Mouse (Mus musculus): ENCODE measurements around the gene Insr. TPM values are rescaled to one million over a fixed set of nuclear protein-coding genes. Genes with fewer than 3 reads are reported as not detected.

The Insr gene
- polyA plus RNA-seq, 1 experiment from 2014 or later: 34.5 TPM

- WGBS: 90% methylated on average over 6 of the region's 6 CpGs
- no peak for ATAC-seq (replicated peaks; ENCODE audit: low FRiP score)
Measured at GRCm38 (mm10) chr8:3252665-3253064, 26.8 kb downstream of the Insr start.

GRCm38 (mm10) chr8:3251101-3251500 lies 28.3 kb downstream of the Insr start:
- H3K4me3 ChIP-seq (ENCODE audit: low read depth, low read length): no peak overlapping the region
- peaks cover 3% of the 10 kb centered on the region; the same call in 1 of the 2 replicates for H3K36me3 ChIP-seq (ENCODE audit: control insufficient read depth, insufficient read depth, low read length)
- H3K4me2 ChIP-seq: no peak overlapping the region
- no peak overlapping the region for H3K9ac ChIP-seq (ENCODE audit: low read depth, low read length)
- WGBS: 77% methylated on average over 3 of the region's 3 CpGs
- H3K4me1 ChIP-seq (replicated peaks; ENCODE audit: control insufficient read depth, insufficient read depth, low read length): no peaks in the 10 kb centered on the region; the same call in 1 of the 2 replicates
- H3K27me3 ChIP-seq (replicated peaks; ENCODE audit: control insufficient read depth, insufficient read depth, low read length): no peaks in the 10 kb centered on the region
- H3K9me3 ChIP-seq (ENCODE audit: control insufficient read depth, low read length): no peaks in the 10 kb centered on the region
- no peak overlapping the region for H3K27ac ChIP-seq (ENCODE audit: low read depth, low read length)
- DNase-seq (ENCODE audit: low spot score) (no peak), ATAC-seq (replicated peaks; ENCODE audit: low FRiP score) (no peak; the same call in 1 of the 2 replicates)

More at GRCm38 (mm10) chr8:3252665-3253064, 26.8 kb downstream of the Insr start:
- Histone ChIP-seq H3K27ac (ENCODE audit: low read depth, low read length) (no peak overlapping the region), H3K9me3 (ENCODE audit: control insufficient read depth, low read length) (no peaks in the 10 kb centered on the region), H3K4me1 (replicated peaks; ENCODE audit: control insufficient read depth, insufficient read depth, low read length) (no peaks in the 10 kb centered on the region; the same call in 1 of the 2 replicates), H3K4me2 (no peak overlapping the region), H3K4me3 (ENCODE audit: low read depth, low read length) (no peak overlapping the region), H3K9ac (ENCODE audit: low read depth, low read length) (no peak overlapping the region), H3K36me3 (ENCODE audit: control insufficient read depth, insufficient read depth, low read length) (peaks cover 4% of the 10 kb centered on the region), H3K27me3 (replicated peaks; ENCODE audit: control insufficient read depth, insufficient read depth, low read length) (no peaks in the 10 kb centered on the region)
- DNase-seq (ENCODE audit: low spot score): no peak

GRCm38 (mm10) chr8:3249886-3250285 lies 29.5 kb downstream of the Insr start:
- Histone ChIP-seq H3K36me3 (ENCODE audit: control insufficient read depth, insufficient read depth, low read length) (peaks cover 3% of the 10 kb centered on the region; the same call in 1 of the 2 replicates), H3K9ac (ENCODE audit: low read depth, low read length) (no peak overlapping the region), H3K27ac (ENCODE audit: low read depth, low read length) (no peak overlapping the region), H3K4me2 (no peak overlapping the region), H3K4me1 (replicated peaks; ENCODE audit: control insufficient read depth, insufficient read depth, low read length) (no peaks in the 10 kb centered on the region; the same call in 1 of the 2 replicates), H3K9me3 (ENCODE audit: control insufficient read depth, low read length) (no peaks in the 10 kb centered on the region), H3K27me3 (replicated peaks; ENCODE audit: control insufficient read depth, insufficient read depth, low read length) (no peaks in the 10 kb centered on the region), H3K4me3 (ENCODE audit: low read depth, low read length) (no peak overlapping the region)
- DNase-seq (ENCODE audit: low spot score) (no peak), ATAC-seq (replicated peaks; ENCODE audit: low FRiP score) (no peak)
- WGBS: 71% methylated on average over 2 of the region's 2 CpGs

- H3K4me1 ChIP-seq (replicated peaks; ENCODE audit: control insufficient read depth, insufficient read depth, low read length): no peaks in the 10 kb centered on the region; the same call in 1 of the 2 replicates
- no peak overlapping the region for H3K4me3 ChIP-seq (ENCODE audit: low read depth, low read length)
- H3K4me2 ChIP-seq: no peak overlapping the region
- no peaks in the 10 kb centered on the region for H3K9me3 ChIP-seq (ENCODE audit: control insufficient read depth, low read length)
- ATAC-seq (replicated peaks; ENCODE audit: low FRiP score) (no peak), DNase-seq (ENCODE audit: low spot score) (no peak)
- H3K27ac ChIP-seq (ENCODE audit: low read depth, low read length): no peak overlapping the region
- peaks cover 3% of the 10 kb centered on the region; the same call in 1 of the 2 replicates for H3K36me3 ChIP-seq (ENCODE audit: control insufficient read depth, insufficient read depth, low read length)
- no peaks in the 10 kb centered on the region for H3K27me3 ChIP-seq (replicated peaks; ENCODE audit: control insufficient read depth, insufficient read depth, low read length)
- 79% methylated on average over 5 of the region's 5 CpGs for WGBS
- no peak overlapping the region for H3K9ac ChIP-seq (ENCODE audit: low read depth, low read length)
Measured at GRCm38 (mm10) chr8:3248704-3249103, 30.7 kb downstream of the Insr start.

- no peak overlapping the region for H3K4me3 ChIP-seq (ENCODE audit: low read depth, low read length)
- no peak overlapping the region for H3K4me2 ChIP-seq
- ATAC-seq (replicated peaks; ENCODE audit: low FRiP score) (no peak), DNase-seq (ENCODE audit: low spot score) (no peak)
- no peaks in the 10 kb centered on the region for H3K9me3 ChIP-seq (ENCODE audit: control insufficient read depth, low read length)
- no peaks in the 10 kb centered on the region for H3K27me3 ChIP-seq (replicated peaks; ENCODE audit: control insufficient read depth, insufficient read depth, low read length)
- no peak overlapping the region for H3K9ac ChIP-seq (ENCODE audit: low read depth, low read length)
- WGBS: 50% methylated on average over 1 of the region's 1 CpGs
- H3K4me1 ChIP-seq (replicated peaks; ENCODE audit: control insufficient read depth, insufficient read depth, low read length): no peaks in the 10 kb centered on the region
- no peaks in the 10 kb centered on the region for H3K36me3 ChIP-seq (ENCODE audit: control insufficient read depth, insufficient read depth, low read length)
- no peak overlapping the region for H3K27ac ChIP-seq (ENCODE audit: low read depth, low read length)
Measured at GRCm38 (mm10) chr8:3247129-3247528, 32.3 kb downstream of the Insr start.

GRCm38 (mm10) chr8:3243229-3243628 lies 36.2 kb downstream of the Insr start:
- Histone ChIP-seq H3K36me3 (ENCODE audit: control insufficient read depth, insufficient read depth, low read length) (no peaks in the 10 kb centered on the region), H3K4me1 (replicated peaks; ENCODE audit: control insufficient read depth, insufficient read depth, low read length) (no peaks in the 10 kb centered on the region), H3K4me3 (ENCODE audit: low read depth, low read length) (no peak overlapping the region), H3K27ac (ENCODE audit: low read depth, low read length) (no peak overlapping the region), H3K27me3 (replicated peaks; ENCODE audit: control insufficient read depth, insufficient read depth, low read length) (no peaks in the 10 kb centered on the region), H3K4me2 (no peak overlapping the region), H3K9ac (ENCODE audit: low read depth, low read length) (no peak overlapping the region), H3K9me3 (ENCODE audit: control insufficient read depth, low read length) (no peaks in the 10 kb centered on the region)
- ATAC-seq (replicated peaks; ENCODE audit: low FRiP score): no peak
- DNase-seq (ENCODE audit: low spot score): no peak
- 97% methylated on average over 4 of the region's 4 CpGs for WGBS

- DNase-seq (ENCODE audit: low spot score): no peak
- WGBS: 95% methylated on average over 3 of the region's 3 CpGs
- no peak for ATAC-seq (replicated peaks; ENCODE audit: low FRiP score)
Measured at GRCm38 (mm10) chr8:3240725-3241124, 38.7 kb downstream of the Insr start.

GRCm38 (mm10) chr8:3239641-3240040 lies 39.8 kb downstream of the Insr start:
- WGBS: 92% methylated on average over 3 of the region's 3 CpGs
- Histone ChIP-seq H3K36me3 (ENCODE audit: control insufficient read depth, insufficient read depth, low read length) (no peaks in the 10 kb centered on the region), H3K4me1 (replicated peaks; ENCODE audit: control insufficient read depth, insufficient read depth, low read length) (peaks cover 4% of the 10 kb centered on the region; the same call in 1 of the 2 replicates), H3K4me2 (no peak overlapping the region), H3K4me3 (ENCODE audit: low read depth, low read length) (no peak overlapping the region), H3K27me3 (replicated peaks; ENCODE audit: control insufficient read depth, insufficient read depth, low read length) (no peaks in the 10 kb centered on the region), H3K27ac (ENCODE audit: low read depth, low read length) (no peak overlapping the region), H3K9me3 (ENCODE audit: control insufficient read depth, low read length) (no peaks in the 10 kb centered on the region), H3K9ac (ENCODE audit: low read depth, low read length) (no peak overlapping the region)
- DNase-seq (ENCODE audit: low spot score) (no peak), ATAC-seq (replicated peaks; ENCODE audit: low FRiP score) (no peak)

More at GRCm38 (mm10) chr8:3240725-3241124, 38.7 kb downstream of the Insr start:
- H3K27ac ChIP-seq (ENCODE audit: low read depth, low read length): no peak overlapping the region
- no peak overlapping the region for H3K9ac ChIP-seq (ENCODE audit: low read depth, low read length)
- H3K4me3 ChIP-seq (ENCODE audit: low read depth, low read length): no peak overlapping the region
- H3K36me3 ChIP-seq (ENCODE audit: control insufficient read depth, insufficient read depth, low read length): no peaks in the 10 kb centered on the region
- H3K9me3 ChIP-seq (ENCODE audit: control insufficient read depth, low read length): no peaks in the 10 kb centered on the region
- H3K4me2 ChIP-seq: no peak overlapping the region
- peaks cover 4% of the 10 kb centered on the region; the same call in 1 of the 2 replicates for H3K4me1 ChIP-seq (replicated peaks; ENCODE audit: control insufficient read depth, insufficient read depth, low read length)
- no peaks in the 10 kb centered on the region for H3K27me3 ChIP-seq (replicated peaks; ENCODE audit: control insufficient read depth, insufficient read depth, low read length)

- Histone ChIP-seq H3K4me3 (ENCODE audit: low read depth, low read length) (no peak overlapping the region), H3K9me3 (ENCODE audit: control insufficient read depth, low read length) (no peaks in the 10 kb centered on the region), H3K27ac (ENCODE audit: low read depth, low read length) (no peak overlapping the region), H3K36me3 (ENCODE audit: control insufficient read depth, insufficient read depth, low read length) (no peaks in the 10 kb centered on the region), H3K4me2 (no peak overlapping the region), H3K4me1 (replicated peaks; ENCODE audit: control insufficient read depth, insufficient read depth, low read length) (peaks cover 6% of the 10 kb centered on the region; the same call in 1 of the 2 replicates), H3K9ac (ENCODE audit: low read depth, low read length) (no peak overlapping the region), H3K27me3 (replicated peaks; ENCODE audit: control insufficient read depth, insufficient read depth, low read length) (no peaks in the 10 kb centered on the region)
- WGBS: 83% methylated on average over 3 of the region's 3 CpGs
- ATAC-seq (replicated peaks; ENCODE audit: low FRiP score) (no peak), DNase-seq (ENCODE audit: low spot score) (no peak)
Measured at GRCm38 (mm10) chr8:3238792-3239191, 40.6 kb downstream of the Insr start.

Measured in liver, embryonic 11.5 days (tissue).